7 mouse cellular contexts compared by ENCODE assay signal in genomic region chr4:48754466-48755171, GRCm38 (mm10).
DNase-seq lines count a peak whose midpoint lies in the region; ATAC-seq and TF ChIP-seq lines count a peak whose summit lies in the region.

No protein-coding gene starts in this region.

- 75% methylated on average over 13 of the region's 13 CpGs for WGBS in midbrain, embryonic 14.5 days
- WGBS in midbrain, embryonic 13.5 days, result 86% methylated on average over 13 of the region's 13 CpGs
- 28% methylated on average over 13 of the region's 13 CpGs for WGBS in embryonic facial prominence, embryonic 15.5 days
- 29% methylated on average over 13 of the region's 13 CpGs for WGBS in heart, embryonic 10.5 days

- TF ChIP-seq CTCF in left cerebral cortex, adult 2 months (IDR thresholded peaks at IDR 0.05), result no peak

- intact Hi-C loops in left cerebral cortex, adult 2 months (cut with DNase I), result loop anchor here (5.0 kb wide), 1 partner anchor 62 kb away; no protein-coding TSS in a partner anchor

- H3K36me3 ChIP-seq in midbrain, embryonic 14.5 days (ENCODE audit: control insufficient read depth, insufficient read depth, low read length), result no peaks in the 10 kb centered on the region
- no peaks in the 10 kb centered on the region for H3K36me3 ChIP-seq in midbrain, embryonic 13.5 days
- no peaks in the 10 kb centered on the region for H3K36me3 ChIP-seq in embryonic facial prominence, embryonic 15.5 days
- H3K36me3 ChIP-seq in heart, embryonic 10.5 days, result no peaks in the 10 kb centered on the region

- H3K4me1 ChIP-seq in midbrain, embryonic 14.5 days (ENCODE audit: control insufficient read depth, insufficient read depth, low read length), result 0 out of 2 replicates have a peak, but pooled peaks cover 3% of the 10 kb centered on the region
- H3K4me1 ChIP-seq in midbrain, embryonic 13.5 days (replicated peaks), result no peaks in the 10 kb centered on the region
- peaks cover 6% of the 10 kb centered on the region; the same call in 1 of the 2 replicates for H3K4me1 ChIP-seq in embryonic facial prominence, embryonic 15.5 days
- H3K4me1 ChIP-seq in heart, embryonic 10.5 days, result peaks cover 6% of the 10 kb centered on the region; the same call in 1 of the 2 replicates

- no peaks in the 10 kb centered on the region for H3K9me3 ChIP-seq in midbrain, embryonic 14.5 days (ENCODE audit: control insufficient read depth, low read length)
- no peaks in the 10 kb centered on the region for H3K9me3 ChIP-seq in midbrain, embryonic 13.5 days
- no peaks in the 10 kb centered on the region for H3K9me3 ChIP-seq in embryonic facial prominence, embryonic 15.5 days (replicated peaks)
- H3K9me3 ChIP-seq in heart, embryonic 10.5 days, result no peaks in the 10 kb centered on the region

- no peak overlapping the region for H3K4me3 ChIP-seq in midbrain, embryonic 14.5 days (replicated peaks; ENCODE audit: low read depth, low read length)
- no peak overlapping the region for H3K4me3 ChIP-seq in midbrain, embryonic 13.5 days (replicated peaks)
- H3K4me3 ChIP-seq in embryonic facial prominence, embryonic 15.5 days (replicated peaks), result no peak overlapping the region
- peak overlapping the region; percentile 33; the same call in 1 of the 2 replicates for H3K4me3 ChIP-seq in heart, embryonic 10.5 days
- H3K4me3 ChIP-seq in left cerebral cortex, adult 2 months, result no peak overlapping the region

- H3K4me2 ChIP-seq in midbrain, embryonic 14.5 days (ENCODE audit: low read length), result no peak overlapping the region
- H3K4me2 ChIP-seq in midbrain, embryonic 13.5 days (replicated peaks), result no peak overlapping the region
- H3K4me2 ChIP-seq in embryonic facial prominence, embryonic 15.5 days (replicated peaks), result no peak overlapping the region

- peak; percentile 60 for DNase-seq in midbrain, embryonic 14.5 days
- DNase-seq in heart, embryonic 10.5 days (ENCODE audit: low spot score), result peak; percentile 77
- peak; percentile 71 to 75 for DNase-seq in left cerebral cortex, adult 2 months (ENCODE audit: extremely low spot score in 1 of 2, low spot score in 2 of 2)
- DNase-seq in right cerebral cortex, postnatal 25 days, result peak; percentile 80

- H3K27ac ChIP-seq in midbrain, embryonic 14.5 days (replicated peaks; ENCODE audit: low read depth, low read length), result peak overlapping the region; percentile 42; the same call in 1 of the 2 replicates
- no peak overlapping the region for H3K27ac ChIP-seq in midbrain, embryonic 13.5 days
- peak overlapping the region; percentile 55; the same call in 1 of the 2 replicates for H3K27ac ChIP-seq in embryonic facial prominence, embryonic 15.5 days (replicated peaks)
- peak overlapping the region; percentile 29; the same call in 1 of the 2 replicates for H3K27ac ChIP-seq in heart, embryonic 10.5 days
- H3K27ac ChIP-seq in left cerebral cortex, adult 2 months, result peak overlapping the region; percentile 48

- no peaks in the 10 kb centered on the region for H3K27me3 ChIP-seq in midbrain, embryonic 14.5 days (ENCODE audit: control insufficient read depth, insufficient read depth, low read length)
- H3K27me3 ChIP-seq in midbrain, embryonic 13.5 days, result no peaks in the 10 kb centered on the region
- H3K27me3 ChIP-seq in embryonic facial prominence, embryonic 15.5 days, result no peaks in the 10 kb centered on the region
- no peaks in the 10 kb centered on the region for H3K27me3 ChIP-seq in heart, embryonic 10.5 days (ENCODE audit: insufficient read depth, poor library complexity, severe bottlenecking)

- H3K9ac ChIP-seq in midbrain, embryonic 14.5 days (replicated peaks; ENCODE audit: low read length), result no peak overlapping the region
- H3K9ac ChIP-seq in midbrain, embryonic 13.5 days (replicated peaks), result no peak overlapping the region; the same call in 1 of the 2 replicates
- H3K9ac ChIP-seq in embryonic facial prominence, embryonic 15.5 days, result no peak overlapping the region

- ATAC-seq in midbrain, embryonic 14.5 days (ENCODE audit: low FRiP score, low TSS enrichment), result no peak
- ATAC-seq in midbrain, embryonic 13.5 days, result no peak
- ATAC-seq in embryonic facial prominence, embryonic 15.5 days (ENCODE audit: insufficient number of reproducible peaks, low FRiP score, low TSS enrichment, low read depth), result no peak
- no peak for ATAC-seq in megakaryocyte, adult 5-6 weeks (ENCODE audit: poor library complexity, severe bottlenecking)
